Mouse (Mus musculus) small intestine, adult 2 months (tissue): ENCODE results near the gene Gpr176. TPM values are rescaled to one million over a fixed set of nuclear protein-coding genes. Genes with fewer than 3 reads are reported as not detected.

Experiments
- H3K27ac ChIP-seq: fragments of 200-500 bp; 2 replicates; pipeline ENCODE4 v1.5.1; 2012; ENCODE audit warnings: low read depth, low read length, control low read depth, inconsistent platforms; ENCODE audit not compliant: insufficient read depth
- H3K27me3 ChIP-seq: fragments of 200-500 bp; 2 replicates; pipeline ENCODE4 v1.6.1; 2012; ENCODE audit warnings: mild to moderate bottlenecking, moderate library complexity, low read length, inconsistent platforms; ENCODE audit not compliant: control insufficient read depth, insufficient read depth
- H3K36me3 ChIP-seq: fragments of 200-500 bp; 2 replicates; pipeline ENCODE4 v1.6.1; 2012; ENCODE audit warnings: mild to moderate bottlenecking, low read length, control low read depth, inconsistent platforms; ENCODE audit not compliant: control insufficient read depth, insufficient read depth
- H3K4me1 ChIP-seq: fragments of 200-500 bp; 2 replicates; pipeline ENCODE4 v1.6.1; 2012; ENCODE audit warnings: low read length, inconsistent platforms, mixed read lengths; ENCODE audit not compliant: control insufficient read depth, insufficient read depth, insufficient read length
- H3K4me3 ChIP-seq: fragments of 200-500 bp; 2 replicates; pipeline ENCODE4 v1.5.1; 2012; ENCODE audit warnings: low read depth, mild to moderate bottlenecking, control low read depth, inconsistent platforms, low read length, moderate library complexity
- CTCF ChIP-seq: fragments of 200-500 bp; IDR thresholded peaks from 2 replicates; pipeline ENCODE4 v1.5.1; 2012; ENCODE audit warnings: low read depth, mild to moderate bottlenecking, control low read depth, inconsistent platforms, low read length, moderate library complexity, mixed read lengths; ENCODE audit not compliant: insufficient replicate concordance, insufficient read length; ENCODE audit errors: extremely low read depth
- POLR2A ChIP-seq: fragments of 200-500 bp; IDR thresholded peaks from 2 replicates; pipeline ENCODE4 v1.6.1; 2012; ENCODE audit warnings: low read depth, mild to moderate bottlenecking, control low read depth, inconsistent platforms, low read length, moderate library complexity
- WGBS: fragments of 180-500 bp; shearing (Covaris S2); methylation state at CpG from one replicate; pipeline ENCODE4 v1.1.7; 2018; 5-methylcytosine and 5-hydroxymethylcytosine counted together
- polyA plus RNA-seq: library from polyadenylated mRNA; depleted of rRNA; stranded (reverse); fragments of >200 nt; gene quantifications from 2 replicates; pipeline ENCODE4 v1.2.3, GENCODE M21; 2012

Gpr176 gene
- polyA plus RNA-seq, 1 experiment = 0.11 TPM

DNA sequence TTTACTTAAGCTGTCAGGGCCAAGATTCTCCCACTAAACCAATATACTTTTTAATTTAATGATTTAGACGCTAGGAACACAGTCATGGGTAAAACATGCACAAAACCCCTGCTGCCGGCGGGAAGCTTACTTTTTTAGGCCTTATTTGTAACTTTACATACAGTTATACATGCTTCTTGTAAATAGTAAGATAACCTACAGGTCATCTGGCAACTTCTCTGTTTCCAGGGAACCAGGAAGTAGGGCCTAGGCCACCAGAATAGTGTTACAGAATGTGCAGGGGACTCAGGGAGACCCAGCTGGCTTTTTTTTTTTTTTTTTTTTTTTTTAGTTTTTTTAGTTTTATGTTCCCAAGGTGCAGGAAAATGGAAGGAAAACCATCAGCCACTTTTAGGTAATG is 16.4 kb upstream of the Gpr176 start:
- Histone ChIP-seq H3K4me1 (peaks cover 2% of the 10 kb centered on the region; the same call in 1 of the 2 replicates), H3K4me3 (no peak overlapping the region), H3K27me3 (no peaks in the 10 kb centered on the region), H3K36me3 (no peaks in the 10 kb centered on the region), H3K27ac (no peak overlapping the region)
- 38% methylated on average over 3 of the region's 3 CpGs for WGBS
- TF ChIP-seq CTCF (no peak), POLR2A (no peak)

GRCm38 (mm10) chr2:118388341-118389335 is 15.4 kb upstream of the Gpr176 start, which contains the start of gene Eif2ak4:
Eif2ak4 (plus strand) TSS chr2:118388618.
- Histone ChIP-seq H3K36me3 (no peaks in the 10 kb centered on the region), H3K4me3 (peak within 1 kb of the TSS; percentile 97), H3K27me3 (no peaks in the 10 kb centered on the region), H3K27ac (peak within 1 kb of the TSS; percentile 54; the same call in 1 of the 2 replicates), H3K4me1 (peaks cover 2% of the 10 kb centered on the region; the same call in 1 of the 2 replicates)
- TF ChIP-seq CTCF = no peak
- no peak; the same call in 1 of the 2 replicates for TF ChIP-seq POLR2A
- under 1% methylated on average over 61 of the region's 61 CpGs for WGBS

DNA sequence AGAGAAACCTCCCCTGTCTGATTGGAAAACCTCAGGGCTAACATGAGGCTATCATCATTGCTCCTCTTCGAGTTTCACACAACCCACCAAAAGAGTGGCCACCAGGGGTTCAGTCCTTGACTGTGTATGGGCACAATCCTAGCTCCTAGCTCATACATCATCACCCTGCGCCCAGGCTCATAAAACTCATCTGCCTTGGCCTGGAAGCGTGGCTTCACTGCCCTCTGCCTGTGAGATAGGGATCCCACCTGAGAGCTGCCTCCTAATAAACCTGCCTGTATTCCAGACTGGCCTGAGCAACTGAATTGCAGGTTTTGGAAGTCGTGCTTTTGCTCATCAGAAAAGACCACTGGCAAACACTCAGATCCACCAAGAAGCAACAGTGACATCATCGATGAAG is 10.2 kb upstream of the Gpr176 start:
- WGBS = 64% methylated on average over 5 of the region's 5 CpGs

DNA sequence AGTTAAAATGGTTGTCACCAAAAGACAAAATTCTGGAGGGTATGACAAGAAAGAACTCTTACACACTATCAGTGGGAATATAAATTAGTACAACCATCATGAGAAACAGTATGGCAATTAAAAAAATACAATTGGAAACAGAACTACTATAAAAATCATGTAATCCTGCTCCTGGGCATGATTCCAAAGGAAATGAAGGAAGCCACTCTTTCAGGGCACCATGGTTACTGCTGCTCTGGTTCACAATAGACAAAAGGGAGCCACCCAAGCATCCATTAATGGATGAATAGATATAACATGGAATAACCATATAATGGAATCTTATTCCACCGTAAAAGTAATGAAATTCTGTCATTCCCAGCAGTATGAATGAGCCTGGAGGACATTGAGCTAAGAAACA is 6.5 kb upstream of the Gpr176 start:
- Histone ChIP-seq H3K27me3 (no peaks in the 10 kb centered on the region), H3K36me3 (no peaks in the 10 kb centered on the region), H3K27ac (no peak overlapping the region), H3K4me3 (no peak overlapping the region), H3K4me1 (no peaks in the 10 kb centered on the region)
- whole genome bisulfite sequencing = 76% methylated on average over 1 of the region's 1 CpGs
- TF ChIP-seq CTCF = no peak
- TF ChIP-seq POLR2A = no peak

More for the DNA sequence above, 10.2 kb upstream of the Gpr176 start:
- Histone ChIP-seq H3K4me1 (no peaks in the 10 kb centered on the region), H3K27me3 (no peaks in the 10 kb centered on the region), H3K27ac (no peak overlapping the region), H3K4me3 (no peak overlapping the region), H3K36me3 (no peaks in the 10 kb centered on the region)
- TF ChIP-seq POLR2A = no peak
- TF ChIP-seq CTCF = no peak

- TF ChIP-seq CTCF = no peak
- no peak for TF ChIP-seq POLR2A
- Histone ChIP-seq H3K27me3 (peaks cover 18% of the 10 kb centered on the region), H3K36me3 (no peaks in the 10 kb centered on the region), H3K27ac (no peak overlapping the region), H3K4me3 (no peak overlapping the region), H3K4me1 (peaks cover 15% of the 10 kb centered on the region)
These were observed 2.7 kb upstream of the Gpr176 start for GRCm38 (mm10) chr2:118375931-118376330.

DNA sequence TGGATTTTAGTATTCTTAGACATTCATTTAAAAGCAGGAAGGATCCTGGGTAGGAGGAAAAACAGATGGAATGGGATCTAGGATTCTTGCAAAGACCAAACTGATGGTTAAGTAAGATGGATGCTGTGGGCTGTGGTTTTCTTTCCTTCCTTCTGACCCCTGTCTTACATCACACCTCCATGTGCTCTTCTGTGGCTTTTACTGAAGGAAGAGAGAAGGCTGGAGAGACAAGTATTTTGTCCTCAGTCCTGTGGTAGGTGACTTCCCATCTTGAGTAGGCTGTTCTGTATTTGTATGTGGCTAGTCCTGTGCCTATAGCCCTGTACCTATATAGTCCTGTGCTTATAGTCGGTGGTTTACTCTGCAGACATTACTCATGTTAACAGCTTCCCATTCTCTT is 2.3 kb upstream of the Gpr176 start:
- TF ChIP-seq POLR2A (no peak), CTCF (no peak)
- no peaks in the 10 kb centered on the region for H3K36me3 ChIP-seq
- WGBS = 56% methylated on average over 1 of the region's 1 CpGs
- no peak overlapping the region for H3K27ac ChIP-seq
- H3K27me3 ChIP-seq = peaks cover 21% of the 10 kb centered on the region
- H3K4me3 ChIP-seq = no peak overlapping the region
- peaks cover 15% of the 10 kb centered on the region for H3K4me1 ChIP-seq

DNA sequence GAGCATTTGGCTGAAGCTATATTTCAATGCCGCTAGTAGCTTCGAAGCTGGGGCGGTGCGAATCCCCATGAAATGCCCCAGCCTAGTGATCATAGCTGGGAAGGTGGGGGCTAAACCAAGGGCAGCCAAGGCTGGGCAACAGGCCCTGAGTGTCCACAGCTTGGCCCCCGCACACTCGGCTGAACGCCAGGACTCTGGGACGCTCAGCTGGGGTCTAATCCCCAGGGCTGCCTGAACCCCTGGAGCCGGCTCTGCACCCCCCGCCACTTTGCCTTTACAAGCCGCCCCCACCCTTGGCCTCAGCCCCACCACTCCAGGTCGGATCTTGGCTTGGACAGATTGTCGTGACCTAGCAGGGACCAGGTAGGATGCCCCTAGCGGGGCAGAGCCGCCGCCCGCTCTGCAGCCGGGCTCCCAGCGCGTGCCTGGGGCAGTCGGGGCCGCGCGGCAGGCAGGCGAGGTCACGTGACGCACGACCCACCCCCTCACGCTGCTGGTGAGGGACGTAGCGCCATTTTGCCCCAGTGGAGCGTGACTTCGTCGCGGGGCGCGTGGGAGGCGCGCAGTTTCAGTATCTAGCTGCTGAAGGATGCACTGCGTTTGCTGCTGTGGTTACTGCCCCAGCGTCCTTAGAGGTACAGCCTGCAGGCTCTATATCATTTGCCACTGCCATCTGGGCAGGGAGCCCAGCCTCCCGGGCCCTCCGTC is 507 bp upstream of the Gpr176 start:
- TF ChIP-seq CTCF (no peak), POLR2A (no peak)
- Histone ChIP-seq H3K4me1 (peaks cover 15% of the 10 kb centered on the region), H3K4me3 (peak overlapping the region; percentile 53), H3K27ac (no peak overlapping the region), H3K36me3 (no peaks in the 10 kb centered on the region), H3K27me3 (peaks cover 27% of the 10 kb centered on the region)
- WGBS = 4% methylated on average over 43 of the region's 43 CpGs
